Mouse (Mus musculus) ovary, postnatal 10 days (tissue): ENCODE results near the gene Six1.
"Not testable (repeated sequence)": the region's sequence is repeated elsewhere in the genome, so short reads cannot be mapped to it uniquely, and the experiment has no call there.

ENCODE experiments used
- DNase-seq: peaks from one replicate; pipeline ENCODE4 v3.0.0; 2022; ENCODE audit warnings: low spot score

The Six1 gene

GRCm38 (mm10) chr12:73034901-73035895, 18.5 kb downstream of the Six1 start:
- DNase-seq, result no peak

GRCm38 (mm10) chr12:73032665-73033064, 21.0 kb downstream of the Six1 start:
- no peak for DNase-seq

- no peak for DNase-seq
Observed at GRCm38 (mm10) chr12:73031315-73031714, 22.4 kb downstream of the Six1 start.

- no peak for DNase-seq
Observed at GRCm38 (mm10) chr12:73025490-73025889, 28.2 kb downstream of the Six1 start.

GRCm38 (mm10) chr12:73020941-73021340, 32.7 kb downstream of the Six1 start:
- DNase-seq, result no peak

- DNase-seq, result no peak
Observed at GRCm38 (mm10) chr12:73020422-73020821, 33.3 kb downstream of the Six1 start.

- no peak for DNase-seq
Observed at GRCm38 (mm10) chr12:73018838-73019237, 34.8 kb downstream of the Six1 start.

- no peak for DNase-seq
Observed at GRCm38 (mm10) chr12:73016171-73016570, 37.5 kb downstream of the Six1 start.

- no peak for DNase-seq
Observed at GRCm38 (mm10) chr12:73014311-73014710, 39.4 kb downstream of the Six1 start.

- DNase-seq, result no peak
Observed at GRCm38 (mm10) chr12:73012824-73013223, 40.9 kb downstream of the Six1 start.

- DNase-seq, result peak; percentile 9
Observed at GRCm38 (mm10) chr12:73012136-73012785, 41.4 kb downstream of the Six1 start.

GRCm38 (mm10) chr12:73002903-73003302, 50.8 kb downstream of the Six1 start:
- DNase-seq, result not testable (repeated sequence)

GRCm38 (mm10) chr12:73002281-73002680, 51.4 kb downstream of the Six1 start:
- peak; percentile 8 for DNase-seq

GRCm38 (mm10) chr12:72998105-72999001, 55.3 kb downstream of the Six1 start:
- DNase-seq, result no peak

- no peak for DNase-seq
Observed at GRCm38 (mm10) chr12:72996646-72997045, 57.0 kb downstream of the Six1 start.
